Mouse (Mus musculus): ENCODE measurements around the gene Crx. TPM values are rescaled to one million over a fixed set of nuclear protein-coding genes. Genes with fewer than 3 reads are reported as not detected.
A peak's percentile ranks its signal among the peaks of the same experiment; 100 is the strongest.
"Not testable (repeated sequence)": the region's sequence is repeated elsewhere in the genome, so short reads cannot be mapped to it uniquely, and the experiment has no call there.

The Crx gene
- not detected in 2 replicates for total RNA-seq (2017)

DNA sequence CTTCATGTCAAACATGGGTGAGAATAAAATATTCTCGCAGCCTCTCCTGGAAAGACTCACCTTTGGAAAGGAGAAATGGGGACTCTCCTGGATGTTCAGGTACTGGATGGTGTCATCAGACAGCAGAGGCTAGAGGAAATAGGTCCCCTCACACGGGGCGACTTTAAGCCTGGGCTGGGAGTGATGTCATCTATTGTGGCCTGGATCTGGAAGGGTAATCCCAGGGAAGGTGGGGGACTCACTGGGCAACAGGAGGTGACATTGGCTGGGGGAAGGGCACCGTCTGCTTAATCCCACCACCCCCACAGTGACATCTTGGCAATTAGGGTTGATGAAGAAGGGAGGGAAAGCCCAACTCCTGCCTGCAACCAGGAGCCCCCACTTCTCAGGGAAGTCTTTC, at the start of gene Crx:
TSS of gene Crx (minus strand) at position 213 of the 400 bp plus-strand sequence.
- ATAC-seq (replicated peaks; ENCODE audit: low read depth, poor library complexity, severe bottlenecking) = no peak

DNA sequence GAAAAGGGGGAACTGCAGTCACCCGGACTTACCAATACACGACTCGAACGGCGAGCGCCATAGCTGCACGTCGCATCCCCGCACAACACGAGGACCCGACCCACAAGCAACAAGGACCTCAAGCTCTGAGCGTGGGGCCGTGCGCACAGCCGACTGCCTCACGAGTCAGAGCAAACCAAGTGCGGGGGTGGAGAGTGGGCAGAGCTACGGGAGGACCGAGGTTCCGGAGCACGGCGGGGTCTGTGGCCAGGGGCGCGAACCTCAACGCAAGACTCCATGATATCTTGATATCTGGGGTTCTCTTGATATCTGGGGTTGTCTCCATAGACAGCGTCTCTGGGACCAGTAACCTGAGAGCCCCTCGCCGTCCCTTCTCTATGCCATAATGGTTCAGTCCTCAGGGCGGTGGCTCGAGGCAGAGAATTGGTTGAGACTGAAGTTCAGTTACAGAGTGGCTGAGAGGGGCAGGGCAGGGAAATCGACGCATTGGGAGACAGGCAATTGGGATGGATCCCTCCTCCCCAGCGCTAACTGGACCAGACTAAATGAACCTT, 42.5 kb upstream of the Crx start, which contains the start of gene Selenow:
TSS of gene Selenow (minus strand) at position 183 of the 554 bp plus-strand sequence.
- ATAC-seq (replicated peaks; ENCODE audit: low read depth, poor library complexity, severe bottlenecking) = peak; percentile 95

DNA sequence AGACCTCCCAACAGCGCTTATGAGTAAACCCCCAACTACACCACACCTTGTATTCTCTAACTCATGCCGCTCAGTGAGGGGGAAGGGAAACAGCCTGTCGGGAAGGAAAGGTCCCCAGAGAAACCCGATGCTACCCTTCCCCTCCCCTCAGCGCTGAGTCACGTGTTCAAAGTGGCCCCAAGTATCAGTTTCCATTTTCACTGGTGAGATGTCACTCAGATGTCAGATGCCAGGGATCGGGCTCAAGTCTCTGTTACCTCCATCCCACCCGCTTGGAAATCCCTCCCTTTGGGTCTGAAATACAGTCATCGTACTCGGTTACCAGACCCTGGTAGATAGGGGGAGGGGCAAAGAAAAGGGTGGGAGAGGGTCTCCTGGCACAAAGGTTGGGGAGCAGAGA, 42.0 kb upstream of the Crx start:
- peak; percentile 31 for ATAC-seq (replicated peaks; ENCODE audit: low read depth, poor library complexity, severe bottlenecking)

DNA sequence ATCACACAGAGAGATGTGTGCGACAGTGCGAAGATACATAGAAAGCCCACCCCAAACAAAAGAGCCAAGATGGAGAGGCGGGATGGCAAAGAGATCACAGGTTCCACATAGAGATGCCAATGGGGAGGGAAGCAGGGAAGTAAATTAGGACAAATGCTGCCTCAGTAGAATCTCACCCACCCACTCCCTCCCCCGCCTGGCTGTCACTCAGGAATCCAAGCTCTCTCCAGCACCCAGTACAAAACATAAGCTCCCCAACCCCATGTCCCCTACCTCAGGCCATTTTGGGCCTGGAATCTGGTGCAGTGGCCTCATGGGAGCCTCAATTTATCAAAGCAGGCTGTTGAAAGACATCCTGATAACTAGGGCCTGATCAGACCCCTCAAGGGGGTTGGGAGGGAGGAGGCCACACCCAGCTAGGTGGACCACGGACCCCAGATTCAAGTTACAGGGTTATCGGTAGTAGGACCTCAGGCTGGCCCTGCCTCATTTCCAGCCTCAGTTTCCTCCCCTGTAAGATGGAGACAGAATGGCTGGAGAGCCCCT, 41.0 kb upstream of the Crx start:
- ATAC-seq (replicated peaks; ENCODE audit: low read depth, poor library complexity, severe bottlenecking) = no peak

DNA sequence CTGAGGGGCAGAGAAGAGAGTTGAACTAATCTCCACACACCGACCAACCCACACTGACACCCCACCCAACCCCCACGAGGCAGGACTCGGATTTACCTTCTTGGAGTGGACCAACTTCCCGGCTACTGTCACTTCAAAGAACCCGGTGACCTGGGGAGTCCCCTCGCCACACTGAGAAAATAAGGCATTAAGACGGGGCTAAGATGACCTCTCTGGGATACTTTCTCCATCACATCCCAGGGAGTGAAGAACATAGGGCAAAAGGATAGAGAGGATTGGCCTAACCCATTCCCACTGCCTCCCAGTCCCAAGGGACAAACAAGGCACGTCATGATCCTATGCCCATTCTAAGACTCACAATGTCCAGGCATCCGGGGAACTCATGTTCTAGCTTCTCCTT, 40.2 kb upstream of the Crx start:
- ATAC-seq (replicated peaks; ENCODE audit: low read depth, poor library complexity, severe bottlenecking) = no peak

DNA sequence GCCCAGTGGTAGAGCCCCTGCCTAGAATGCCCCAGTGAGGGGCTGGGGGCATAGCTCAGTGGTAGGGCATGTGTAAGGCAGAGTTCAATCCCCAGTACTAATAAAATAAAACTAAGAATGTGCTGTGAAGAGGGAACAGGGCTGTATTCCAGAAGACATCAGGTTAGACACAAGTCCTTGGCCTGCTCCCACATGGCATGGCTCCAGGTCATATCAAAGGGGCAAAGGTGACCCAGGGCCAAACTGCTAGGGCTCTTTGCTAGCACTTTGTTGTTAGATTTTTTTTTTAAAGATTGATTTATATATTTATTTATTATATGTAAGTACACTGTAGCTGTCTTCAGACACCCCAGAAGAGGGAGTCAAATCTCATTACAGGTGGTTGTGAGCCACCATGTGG, 38.6 kb upstream of the Crx start:
- ATAC-seq (replicated peaks; ENCODE audit: low read depth, poor library complexity, severe bottlenecking) = no peak

DNA sequence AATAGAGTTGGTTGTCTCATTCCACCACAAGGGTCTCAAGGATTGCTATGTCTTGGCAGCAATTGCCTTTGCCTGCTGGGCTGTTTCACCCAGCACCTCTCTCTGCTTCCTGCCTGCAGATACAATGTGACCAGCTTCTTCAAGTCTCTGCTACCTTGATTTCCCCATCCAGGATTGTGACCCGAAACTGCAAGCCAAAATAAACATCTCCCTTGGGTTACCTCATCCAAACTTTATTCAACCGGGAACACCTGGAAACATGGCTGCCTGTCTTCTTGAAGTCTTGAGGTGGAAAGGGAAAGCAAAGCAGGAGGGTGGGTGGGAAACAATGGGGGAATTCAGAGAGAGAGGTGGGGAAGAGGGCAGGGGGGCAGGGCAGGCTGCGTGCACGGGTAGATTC, 37.2 kb upstream of the Crx start:
- ATAC-seq (replicated peaks; ENCODE audit: low read depth, poor library complexity, severe bottlenecking) = no peak

DNA sequence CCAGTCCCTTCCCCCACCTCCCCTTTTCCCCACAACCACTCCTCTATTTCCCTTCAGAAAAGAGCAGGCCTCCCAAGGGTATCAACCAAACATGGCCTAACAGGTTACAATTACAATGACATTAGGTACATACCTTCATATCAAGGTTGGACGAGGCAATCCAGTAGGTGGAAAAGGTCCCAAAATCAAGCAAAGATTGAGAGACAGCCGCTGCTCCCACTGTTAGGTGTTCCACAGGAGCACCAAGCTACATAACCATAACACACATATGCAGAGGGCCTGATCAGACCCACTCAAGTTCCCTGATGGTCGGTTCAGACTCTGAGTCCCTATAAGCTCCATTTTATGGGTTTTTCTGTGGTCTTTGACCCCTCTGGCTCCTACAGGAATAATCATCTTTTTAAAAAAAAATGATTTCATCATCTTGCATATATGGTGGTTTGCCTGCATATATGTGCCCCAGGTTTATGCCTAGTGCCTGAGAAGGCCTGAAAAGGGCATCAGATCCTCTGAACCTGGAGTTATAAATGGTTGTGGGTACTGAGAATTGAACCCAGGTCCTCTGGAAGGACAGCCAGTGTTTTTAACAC, 36.5 kb upstream of the Crx start:
- ATAC-seq (replicated peaks; ENCODE audit: low read depth, poor library complexity, severe bottlenecking) = no peak

DNA sequence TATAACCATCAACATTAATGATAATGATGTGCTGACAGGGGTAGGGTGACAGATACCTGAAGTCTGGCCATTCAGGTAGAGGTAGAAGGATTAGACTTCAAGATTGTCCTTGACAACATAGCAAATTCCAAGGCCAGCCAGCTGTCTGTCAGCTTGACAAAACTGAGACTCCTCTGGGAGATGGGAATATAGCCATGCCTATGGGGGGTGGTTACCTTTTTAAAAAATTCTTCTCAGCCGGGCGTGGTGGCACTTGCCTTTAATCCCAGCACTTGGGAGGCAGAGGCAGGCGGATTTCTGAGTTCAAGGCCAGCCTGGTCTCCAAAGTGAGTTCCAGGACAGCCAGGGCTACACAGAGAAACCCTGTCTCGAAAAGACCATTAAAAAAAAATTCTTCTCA, 35.9 kb upstream of the Crx start:
- not testable (repeated sequence) for ATAC-seq (replicated peaks; ENCODE audit: low read depth, poor library complexity, severe bottlenecking)

DNA sequence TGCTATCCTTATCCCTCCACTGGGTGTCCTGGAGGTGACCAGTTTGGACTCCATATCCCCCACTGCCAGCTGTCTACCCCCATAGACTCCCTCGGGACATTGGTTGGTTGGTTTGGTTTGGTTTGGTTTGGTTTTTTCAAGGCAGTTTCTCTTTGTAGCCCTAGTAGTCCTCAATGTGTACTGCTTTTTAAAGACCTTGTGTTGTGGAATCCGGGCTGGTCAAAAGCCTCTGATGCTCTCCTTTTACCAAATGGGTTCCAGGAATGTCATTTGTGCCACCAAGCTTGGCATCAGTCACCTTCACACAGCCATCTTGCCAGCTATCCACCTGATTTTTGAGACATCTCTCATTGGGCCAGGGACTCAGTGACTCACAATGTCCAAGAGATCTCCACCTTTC, 35.0 kb upstream of the Crx start:
- ATAC-seq (replicated peaks; ENCODE audit: low read depth, poor library complexity, severe bottlenecking) = no peak

DNA sequence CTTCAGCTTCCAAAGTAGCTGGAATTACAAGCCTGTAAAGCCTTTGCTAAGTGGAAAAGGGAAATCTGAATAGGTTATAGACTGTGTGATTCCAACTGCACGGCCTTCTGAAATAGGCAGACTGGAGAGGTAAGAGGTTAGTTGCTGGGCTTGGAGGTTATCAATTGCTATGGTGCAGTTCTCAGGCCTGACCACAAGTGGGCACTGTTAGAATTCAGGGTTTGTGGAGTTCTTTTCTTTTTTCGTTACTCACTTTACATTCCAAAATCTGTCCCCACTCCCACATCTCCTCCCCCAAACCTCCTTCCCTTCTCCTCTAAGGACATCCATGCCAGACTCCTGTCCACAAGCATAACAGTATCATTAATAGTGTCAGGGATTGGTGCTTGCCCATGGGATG, 34.5 kb upstream of the Crx start:
- ATAC-seq (replicated peaks; ENCODE audit: low read depth, poor library complexity, severe bottlenecking) = peak; percentile 83

DNA sequence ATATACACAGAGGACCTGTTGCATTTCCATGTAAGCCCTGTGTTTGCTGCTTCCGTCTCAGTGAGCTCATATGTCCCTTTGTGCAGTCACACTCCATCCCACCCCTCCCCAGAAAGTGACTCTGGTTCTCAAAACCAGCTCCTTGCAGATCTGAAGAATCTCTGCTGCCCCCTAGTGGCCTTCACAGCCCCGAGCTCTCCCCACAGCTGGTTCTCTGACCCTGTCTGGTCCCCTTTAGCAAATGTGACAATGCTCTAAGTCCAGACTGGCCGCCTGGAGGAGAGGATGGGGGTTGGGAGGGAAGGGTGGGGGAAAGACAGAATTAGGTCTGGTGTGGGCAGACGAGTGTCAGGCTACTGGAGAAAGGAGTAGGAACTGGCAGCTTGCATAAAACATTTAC, 32.4 kb upstream of the Crx start:
- peak; percentile 85 for ATAC-seq (replicated peaks; ENCODE audit: low read depth, poor library complexity, severe bottlenecking)

DNA sequence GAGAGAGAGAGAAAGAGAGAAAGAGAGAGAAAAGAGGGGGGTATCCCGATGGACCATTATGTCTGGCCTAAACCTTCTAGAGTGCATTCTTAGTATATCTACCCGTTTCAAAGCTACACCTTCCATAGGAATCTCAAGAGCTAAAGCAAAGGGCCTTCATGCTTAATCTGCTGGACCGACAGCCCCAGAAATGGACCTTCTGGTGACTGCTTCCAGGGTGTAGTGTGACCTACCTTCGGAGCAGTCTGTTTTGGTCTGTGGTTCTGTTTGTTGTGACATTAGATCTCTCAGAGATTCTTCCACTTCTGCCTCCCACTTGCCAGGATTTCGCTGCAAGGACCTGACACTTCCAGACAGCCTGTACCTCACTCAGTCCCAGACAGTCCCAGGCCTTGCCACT, 30.8 kb upstream of the Crx start:
- ATAC-seq (replicated peaks; ENCODE audit: low read depth, poor library complexity, severe bottlenecking) = no peak

DNA sequence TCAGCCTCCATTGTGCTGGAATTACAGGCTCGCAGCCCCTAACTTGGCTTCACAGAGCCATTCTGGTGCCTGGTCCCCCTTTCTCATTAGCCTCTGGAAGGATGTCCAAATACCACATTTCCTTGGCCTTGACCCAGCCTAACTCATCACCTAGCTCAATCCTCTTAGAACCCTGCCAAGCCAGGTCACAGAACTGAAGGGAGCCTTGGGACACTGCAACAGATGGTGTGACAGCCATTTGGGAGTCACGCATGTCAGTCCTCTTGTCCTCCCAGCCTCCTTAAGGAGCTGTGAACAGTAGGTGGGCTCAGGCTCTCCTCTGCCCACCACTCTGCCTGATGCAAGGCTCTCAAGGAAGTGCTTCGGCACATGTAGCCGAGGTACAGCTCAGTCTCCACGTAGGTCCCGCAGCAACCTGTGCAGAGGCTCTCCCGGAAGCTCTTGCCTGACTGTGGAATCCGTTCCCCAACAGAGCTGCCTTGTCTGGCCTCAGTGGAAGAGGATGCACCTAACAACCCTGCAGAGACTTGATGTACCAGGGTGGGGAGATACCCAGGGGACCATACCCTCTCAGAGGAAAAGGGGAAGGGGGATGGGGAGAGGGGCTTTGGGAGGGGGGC, 28.3 kb upstream of the Crx start:
- no peak for ATAC-seq (replicated peaks; ENCODE audit: low read depth, poor library complexity, severe bottlenecking)

DNA sequence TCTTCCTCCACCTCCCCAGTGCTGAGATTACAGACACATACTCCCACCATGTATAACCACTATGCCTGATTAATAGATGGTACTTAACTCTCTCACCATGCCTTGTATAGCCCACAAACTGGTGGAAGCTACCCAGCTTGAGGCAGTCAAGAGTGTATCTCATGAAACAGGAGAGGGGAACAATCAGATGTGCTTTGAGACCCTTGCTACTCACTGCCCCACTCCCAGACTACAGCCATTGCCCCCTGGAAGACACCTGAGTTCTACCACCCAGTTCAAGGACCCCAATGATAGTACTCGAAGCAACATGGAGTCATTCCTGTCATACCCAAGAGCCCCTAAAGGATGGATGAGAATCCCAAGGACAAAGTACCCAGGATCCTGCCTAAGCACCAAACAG, 26.8 kb upstream of the Crx start:
- no peak for ATAC-seq (replicated peaks; ENCODE audit: low read depth, poor library complexity, severe bottlenecking)

DNA sequence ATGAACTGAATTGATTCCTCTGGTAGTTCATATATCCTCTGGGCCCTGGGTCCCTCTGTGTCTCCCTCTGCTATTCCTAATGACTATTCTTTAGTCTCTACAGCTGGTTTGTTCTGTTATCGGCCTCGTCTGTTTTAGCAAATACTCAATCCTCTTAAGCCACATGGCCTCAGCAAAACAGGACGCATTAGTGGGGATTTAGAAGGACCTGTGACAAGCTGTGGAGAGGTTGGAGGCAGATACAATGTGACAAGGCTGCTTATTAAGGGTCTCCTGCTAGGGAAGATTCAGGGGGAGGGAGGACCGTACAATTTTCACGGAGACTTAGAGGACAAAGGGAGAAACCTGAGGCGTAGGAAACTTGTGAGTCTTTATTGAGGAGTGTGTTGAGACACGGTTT, 26.1 kb upstream of the Crx start:
- no peak for ATAC-seq (replicated peaks; ENCODE audit: low read depth, poor library complexity, severe bottlenecking)

DNA sequence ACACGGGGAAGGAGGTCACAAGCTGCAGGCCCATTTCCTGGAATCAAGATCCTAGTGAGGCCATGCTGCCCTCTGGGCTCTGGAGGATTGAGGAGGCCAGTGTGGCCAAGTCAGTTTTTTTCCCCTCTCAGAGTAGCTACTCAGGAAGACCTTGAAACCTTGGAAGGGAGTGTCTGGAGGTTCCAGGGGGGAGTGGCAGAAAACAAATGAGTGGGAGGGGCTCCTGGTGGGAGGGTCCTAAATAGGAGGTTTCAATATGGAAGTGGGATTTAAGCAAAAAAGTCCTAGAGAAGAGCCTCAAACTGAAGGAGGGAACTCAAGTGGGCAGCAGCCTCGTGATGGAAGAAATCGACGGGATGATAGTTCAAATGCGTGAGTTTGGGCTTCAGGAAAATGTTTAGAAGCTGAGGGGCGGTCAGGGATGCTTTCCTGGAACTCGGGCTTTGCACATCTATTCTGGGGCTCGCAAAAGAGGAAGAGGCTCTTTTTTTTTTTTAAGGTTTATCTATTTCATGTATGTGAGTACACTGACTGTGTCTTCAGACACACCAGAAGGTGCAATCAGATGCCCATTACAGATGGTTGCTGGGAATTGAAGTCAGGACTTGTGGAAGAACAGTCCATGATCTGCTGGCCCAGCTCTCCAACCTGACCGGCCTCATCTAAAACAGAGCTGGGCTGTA, 21.7 kb upstream of the Crx start:
- ATAC-seq (replicated peaks; ENCODE audit: low read depth, poor library complexity, severe bottlenecking) = no peak

DNA sequence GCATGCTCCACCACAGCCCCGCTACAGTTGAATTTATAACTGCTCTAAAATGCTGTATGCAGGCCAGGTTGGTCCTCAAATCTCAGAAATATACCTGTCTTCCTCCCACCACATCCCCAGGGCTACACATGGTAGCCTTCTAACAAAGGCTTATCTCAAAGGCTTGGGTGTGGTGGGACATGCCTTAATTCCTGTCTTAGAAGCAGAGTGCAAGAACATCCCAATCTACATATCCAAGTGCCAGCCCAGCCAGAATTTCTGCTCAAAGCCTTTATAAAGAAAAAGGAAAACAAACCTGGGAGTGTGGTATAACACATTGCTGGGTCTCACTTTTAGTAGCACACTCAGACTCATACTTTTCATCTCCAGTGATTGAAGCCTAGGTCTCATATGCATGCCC, 14.5 kb upstream of the Crx start:
- ATAC-seq (replicated peaks; ENCODE audit: low read depth, poor library complexity, severe bottlenecking) = no peak

DNA sequence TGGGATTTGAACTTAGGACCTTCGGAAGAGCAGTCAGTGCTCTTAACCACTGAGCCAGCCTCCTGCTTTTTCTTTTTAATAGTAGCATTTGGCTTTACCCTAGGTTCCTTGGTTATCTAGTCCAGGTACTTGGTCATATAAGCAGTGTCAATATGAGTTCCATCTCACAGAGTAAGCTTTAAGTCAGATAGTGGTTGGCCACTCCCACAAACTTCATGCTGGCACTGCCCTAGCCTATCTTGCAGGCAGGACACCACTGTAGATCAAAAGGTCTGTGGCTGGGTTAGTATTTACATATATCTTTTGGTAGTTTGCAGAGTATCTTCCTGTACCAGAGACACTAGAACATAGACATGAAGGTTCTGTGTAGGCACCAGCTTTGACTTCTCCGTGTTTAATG, 4.4 kb upstream of the Crx start:
- peak; percentile 52; the same call in 1 of the 2 replicates for ATAC-seq (replicated peaks; ENCODE audit: low read depth, poor library complexity, severe bottlenecking)

DNA sequence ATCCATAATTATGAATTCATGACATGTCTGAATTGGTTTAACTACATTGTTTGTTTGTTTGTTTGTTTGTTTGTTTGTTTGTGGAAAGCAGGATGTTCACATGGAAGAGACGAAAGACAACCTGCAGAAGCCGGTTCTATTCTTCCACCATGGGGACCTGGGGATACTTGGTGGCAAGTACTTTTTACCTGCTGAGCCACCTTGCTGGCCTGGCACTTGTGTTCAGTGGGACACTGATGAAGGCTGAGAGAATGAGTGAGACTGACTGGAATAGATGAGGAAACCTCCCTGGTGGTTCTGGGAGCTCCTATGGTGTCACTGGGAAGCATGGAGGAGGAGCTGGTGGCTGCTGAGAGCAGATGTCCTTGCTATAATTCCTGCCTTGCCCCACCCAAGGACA, 2.5 kb upstream of the Crx start, which contains the start of gene Crxos:
TSS of gene Crxos (plus strand) at position 301 of the 400 bp plus-strand sequence.
- ATAC-seq (replicated peaks; ENCODE audit: low read depth, poor library complexity, severe bottlenecking) = no peak

DNA sequence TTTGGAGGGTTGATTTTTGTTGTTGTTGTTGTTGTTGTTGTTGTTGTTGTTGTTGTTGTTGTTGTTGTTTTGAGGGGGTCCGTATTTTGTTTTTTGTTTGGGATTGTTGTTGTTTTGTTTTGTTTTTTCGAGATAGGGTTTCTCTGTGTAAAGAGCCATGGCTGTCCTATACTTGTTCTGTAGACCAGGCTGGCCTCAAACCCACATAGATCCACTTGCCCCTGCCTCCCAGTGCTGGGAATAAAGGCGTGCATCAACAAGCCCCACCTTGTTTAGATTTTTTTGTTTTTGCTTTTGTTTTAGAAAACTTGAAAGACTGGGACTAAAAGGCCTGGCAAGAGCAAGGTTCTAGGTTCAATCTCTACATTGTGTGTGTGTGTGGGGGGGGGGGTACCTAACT, 2.1 kb upstream of the Crx start:
- ATAC-seq (replicated peaks; ENCODE audit: low read depth, poor library complexity, severe bottlenecking) = no peak

Measured in common myeloid progenitor, adult 5-6 weeks (primary cell).